Mouse (Mus musculus) embryonic facial prominence, embryonic 13.5 days (tissue): ENCODE measurements at regions not wholly inside any gene's neighbourhood (a gene's known extent, or its start where the extent isn't known, plus 50 kb on each side); places are given as distances from the start of the nearest gene placed in this dataset.

Experiments
- ATAC-seq: fragments of 200-750 bp; cut with Nextera tagmentation; 2 replicates; pipeline ENCODE4 v1.8.0; 2017; ENCODE audit warnings: low read depth; ENCODE audit not compliant: insufficient number of reproducible peaks, insufficient read depth, low FRiP score, low TSS enrichment
- H3K27ac ChIP-seq: fragments of 300-500 bp; sonication (generic); 2 replicates; pipeline ENCODE4 v1.5.1; 2015; ENCODE audit warnings: moderate library complexity, mild to moderate bottlenecking, inconsistent platforms
- H3K27me3 ChIP-seq: fragments of 300-500 bp; sonication (generic); 2 replicates; pipeline ENCODE4 v1.6.1; 2015; ENCODE audit warnings: mild to moderate bottlenecking, inconsistent platforms
- H3K36me3 ChIP-seq: fragments of 300-500 bp; sonication (generic); 2 replicates; pipeline ENCODE4 v1.6.1; 2015; ENCODE audit warnings: mild to moderate bottlenecking, inconsistent platforms
- H3K4me1 ChIP-seq: fragments of 300-500 bp; sonication (generic); 2 replicates; pipeline ENCODE4 v1.6.1; 2015; ENCODE audit warnings: inconsistent platforms
- H3K4me2 ChIP-seq: fragments of 300-500 bp; sonication (generic); 2 replicates; pipeline ENCODE4 v1.6.1; 2015; ENCODE audit warnings: moderate library complexity, mild to moderate bottlenecking, inconsistent platforms
- H3K4me3 ChIP-seq: fragments of 300-500 bp; sonication (generic); 2 replicates; pipeline ENCODE4 v1.5.1; 2015; ENCODE audit warnings: mild to moderate bottlenecking, inconsistent platforms
- H3K9ac ChIP-seq: fragments of 300-500 bp; sonication (generic); 2 replicates; pipeline ENCODE4 v1.6.1; 2015; ENCODE audit warnings: mild to moderate bottlenecking, inconsistent platforms
- H3K9me3 ChIP-seq: fragments of 300-500 bp; sonication (generic); 2 replicates; pipeline ENCODE4 v1.6.1; 2016; ENCODE audit warnings: inconsistent platforms
- WGBS: fragments of 180-500 bp; shearing (Covaris S2); methylation state at CpG from one replicate; pipeline ENCODE4 v1.1.7; 2015; ENCODE audit warnings: mixed read lengths; 5-methylcytosine and 5-hydroxymethylcytosine counted together

- H3K9ac ChIP-seq = no peak overlapping the region
- WGBS = 86% methylated on average over 3 of the region's 3 CpGs
- H3K4me1 ChIP-seq = peaks cover 31% of the 10 kb centered on the region
- no peak overlapping the region for H3K27ac ChIP-seq
- H3K9me3 ChIP-seq = no peaks in the 10 kb centered on the region
- no peak for ATAC-seq
- H3K4me2 ChIP-seq = no peak overlapping the region
- H3K36me3 ChIP-seq = no peaks in the 10 kb centered on the region
- H3K27me3 ChIP-seq = no peaks in the 10 kb centered on the region
- no peak overlapping the region for H3K4me3 ChIP-seq
Observed at GRCm38 (mm10) chr19:32881443-32881842, 124.1 kb downstream of the Pten start.

GRCm38 (mm10) chr19:32884279-32884678 lies 127.0 kb downstream of the Pten start:
- Histone ChIP-seq H3K27ac (peak overlapping the region; percentile 55; the same call in 1 of the 2 replicates), H3K4me1 (peaks cover 40% of the 10 kb centered on the region), H3K4me2 (no peak overlapping the region), H3K9me3 (no peaks in the 10 kb centered on the region), H3K36me3 (no peaks in the 10 kb centered on the region), H3K9ac (no peak overlapping the region), H3K4me3 (no peak overlapping the region), H3K27me3 (no peaks in the 10 kb centered on the region)
- WGBS = 36% methylated on average over 3 of the region's 3 CpGs
- no peak for ATAC-seq

- H3K27ac ChIP-seq = peak overlapping the region; percentile 39; the same call in 1 of the 2 replicates
- H3K4me3 ChIP-seq = no peak overlapping the region
- peak overlapping the region; percentile 44 for H3K4me2 ChIP-seq
- peaks cover 40% of the 10 kb centered on the region for H3K4me1 ChIP-seq
- no peaks in the 10 kb centered on the region for H3K36me3 ChIP-seq
- no peaks in the 10 kb centered on the region for H3K9me3 ChIP-seq
- no peak overlapping the region for H3K9ac ChIP-seq
- WGBS = 10% methylated on average over 12 of the region's 12 CpGs
- H3K27me3 ChIP-seq = no peaks in the 10 kb centered on the region
- ATAC-seq = 0 out of 2 replicates have a peak, but pooled peaks have one; percentile 32
Observed at GRCm38 (mm10) chr19:32885481-32886131, 128.3 kb downstream of the Pten start.

GRCm38 (mm10) chr19:32887190-32887589 lies 129.9 kb downstream of the Pten start:
- Histone ChIP-seq H3K4me1 (peaks cover 40% of the 10 kb centered on the region), H3K36me3 (no peaks in the 10 kb centered on the region), H3K9me3 (no peaks in the 10 kb centered on the region), H3K4me3 (no peak overlapping the region), H3K27ac (no peak overlapping the region), H3K9ac (no peak overlapping the region), H3K27me3 (no peaks in the 10 kb centered on the region), H3K4me2 (no peak overlapping the region)
- 75% methylated on average over 7 of the region's 7 CpGs for WGBS
- no peak for ATAC-seq

GRCm38 (mm10) chr19:32888616-32889305 lies 131.5 kb downstream of the Pten start:
- no peaks in the 10 kb centered on the region for H3K36me3 ChIP-seq
- H3K4me1 ChIP-seq = peaks cover 36% of the 10 kb centered on the region
- H3K27ac ChIP-seq = no peak overlapping the region
- H3K9ac ChIP-seq = no peak overlapping the region
- no peaks in the 10 kb centered on the region for H3K27me3 ChIP-seq
- no peak overlapping the region for H3K4me3 ChIP-seq
- H3K9me3 ChIP-seq = no peaks in the 10 kb centered on the region
- no peak for ATAC-seq
- WGBS = 27% methylated on average over 12 of the region's 12 CpGs
- H3K4me2 ChIP-seq = no peak overlapping the region

- H3K4me2 ChIP-seq = no peak overlapping the region
- H3K4me1 ChIP-seq = peaks cover 16% of the 10 kb centered on the region
- no peak for ATAC-seq
- H3K9me3 ChIP-seq = no peaks in the 10 kb centered on the region
- no peak overlapping the region for H3K4me3 ChIP-seq
- 89% methylated on average over 6 of the region's 6 CpGs for WGBS
- H3K9ac ChIP-seq = no peak overlapping the region
- H3K27me3 ChIP-seq = no peaks in the 10 kb centered on the region
- H3K36me3 ChIP-seq = no peaks in the 10 kb centered on the region
- H3K27ac ChIP-seq = no peak overlapping the region
Observed at GRCm38 (mm10) chr19:32890801-32891200, 133.5 kb downstream of the Pten start.

GRCm38 (mm10) chr19:32892469-32892868 lies 135.2 kb downstream of the Pten start:
- WGBS = 75% methylated on average over 5 of the region's 5 CpGs
- Histone ChIP-seq H3K27me3 (no peaks in the 10 kb centered on the region), H3K4me2 (no peak overlapping the region), H3K27ac (no peak overlapping the region), H3K9me3 (no peaks in the 10 kb centered on the region), H3K36me3 (no peaks in the 10 kb centered on the region), H3K9ac (no peak overlapping the region), H3K4me3 (no peak overlapping the region), H3K4me1 (peaks cover 4% of the 10 kb centered on the region; the same call in 1 of the 2 replicates)
- ATAC-seq = no peak

- Histone ChIP-seq H3K4me3 (no peak overlapping the region), H3K36me3 (no peaks in the 10 kb centered on the region), H3K9me3 (no peaks in the 10 kb centered on the region), H3K9ac (no peak overlapping the region), H3K27me3 (no peaks in the 10 kb centered on the region), H3K4me1 (peaks cover 35% of the 10 kb centered on the region), H3K27ac (no peak overlapping the region), H3K4me2 (no peak overlapping the region)
- WGBS = 24% methylated on average over 7 of the region's 7 CpGs
- no peak for ATAC-seq
Observed at GRCm38 (mm10) chr19:32903454-32904108, 146.3 kb downstream of the Pten start.

- no peak overlapping the region for H3K4me3 ChIP-seq
- no peaks in the 10 kb centered on the region for H3K36me3 ChIP-seq
- H3K4me2 ChIP-seq = no peak overlapping the region
- H3K9ac ChIP-seq = no peak overlapping the region
- 74% methylated on average over 7 of the region's 7 CpGs for WGBS
- H3K4me1 ChIP-seq = peaks cover 35% of the 10 kb centered on the region
- no peaks in the 10 kb centered on the region for H3K9me3 ChIP-seq
- no peak overlapping the region for H3K27ac ChIP-seq
- H3K27me3 ChIP-seq = no peaks in the 10 kb centered on the region
- ATAC-seq = no peak
Observed at GRCm38 (mm10) chr19:32904517-32904916, 147.2 kb downstream of the Pten start.

GRCm38 (mm10) chr19:32905901-32906431 lies 148.7 kb downstream of the Pten start:
- WGBS = 45% methylated on average over 8 of the region's 8 CpGs
- no peak overlapping the region for H3K27ac ChIP-seq

GRCm38 (mm10) chr19:32906820-32907219 lies 149.5 kb downstream of the Pten start:
- WGBS = 53% methylated on average over 5 of the region's 5 CpGs
- Histone ChIP-seq H3K9ac (no peak overlapping the region), H3K4me3 (no peak overlapping the region), H3K4me1 (peaks cover 35% of the 10 kb centered on the region), H3K4me2 (no peak overlapping the region), H3K9me3 (no peaks in the 10 kb centered on the region), H3K27me3 (no peaks in the 10 kb centered on the region), H3K27ac (no peak overlapping the region), H3K36me3 (no peaks in the 10 kb centered on the region)
- no peak for ATAC-seq

More at GRCm38 (mm10) chr19:32905901-32906431, 148.7 kb downstream of the Pten start:
- ATAC-seq = no peak
- H3K36me3 ChIP-seq = no peaks in the 10 kb centered on the region
- no peak overlapping the region for H3K9ac ChIP-seq
- H3K9me3 ChIP-seq = no peaks in the 10 kb centered on the region
- no peak overlapping the region for H3K4me3 ChIP-seq
- peaks cover 35% of the 10 kb centered on the region for H3K4me1 ChIP-seq
- H3K4me2 ChIP-seq = no peak overlapping the region
- H3K27me3 ChIP-seq = no peaks in the 10 kb centered on the region
